Mouse (Mus musculus): Measurements from ENCODE around the gene Gcnt3.
"Not testable (repeated sequence)": the region's sequence is repeated elsewhere in the genome, so short reads cannot be mapped to it uniquely, and the experiment has no call there.

Gcnt3 gene

GRCm38 (mm10) chr9:70044865-70045264 is 7.0 kb upstream of the Gcnt3 start:
- no peak for DNase-seq (ENCODE audit: low spot score in 2 of 2)

- DNase-seq (ENCODE audit: low spot score in 2 of 2) = no peak
These were observed 5.0 kb upstream of the Gcnt3 start for GRCm38 (mm10) chr9:70042935-70043334.

- no peak for DNase-seq (ENCODE audit: low spot score in 2 of 2)
These were observed 4.2 kb upstream of the Gcnt3 start for GRCm38 (mm10) chr9:70042137-70042536.

GRCm38 (mm10) chr9:70040570-70040969 is 2.7 kb upstream of the Gcnt3 start:
- no peak for DNase-seq (ENCODE audit: low spot score in 2 of 2)

GRCm38 (mm10) chr9:70039597-70040385 is 1.9 kb upstream of the Gcnt3 start:
- no peak for DNase-seq (ENCODE audit: low spot score in 2 of 2)

- no peak for DNase-seq (ENCODE audit: low spot score in 2 of 2)
These were observed 1.2 kb downstream of the Gcnt3 start for GRCm38 (mm10) chr9:70036646-70037045.

- DNase-seq (ENCODE audit: low spot score in 2 of 2) = no peak
These were observed 3.2 kb downstream of the Gcnt3 start for GRCm38 (mm10) chr9:70034702-70035101.

GRCm38 (mm10) chr9:70033056-70033455 is 4.8 kb downstream of the Gcnt3 start:
- DNase-seq (ENCODE audit: low spot score in 2 of 2) = no peak

GRCm38 (mm10) chr9:70032167-70032566 is 5.7 kb downstream of the Gcnt3 start:
- DNase-seq (ENCODE audit: low spot score in 2 of 2) = no peak

GRCm38 (mm10) chr9:70025365-70026012 is 12.4 kb downstream of the Gcnt3 start:
- DNase-seq (ENCODE audit: low spot score in 2 of 2) = no peak

- DNase-seq (ENCODE audit: low spot score in 2 of 2) = no peak
These were observed 13.2 kb downstream of the Gcnt3 start for GRCm38 (mm10) chr9:70024648-70025047.

- not testable (repeated sequence) for DNase-seq (ENCODE audit: low spot score in 2 of 2)
These were observed 14.3 kb downstream of the Gcnt3 start for GRCm38 (mm10) chr9:70023615-70024014.

GRCm38 (mm10) chr9:70022083-70022482 is 15.8 kb downstream of the Gcnt3 start:
- peak; percentile 57 to 69 for DNase-seq (ENCODE audit: low spot score in 2 of 2)

GRCm38 (mm10) chr9:70021610-70022009 is 16.3 kb downstream of the Gcnt3 start:
- DNase-seq (ENCODE audit: low spot score in 2 of 2) = no peak

GRCm38 (mm10) chr9:70018879-70019278 is 19.0 kb downstream of the Gcnt3 start:
- DNase-seq (ENCODE audit: low spot score in 2 of 2) = no peak

GRCm38 (mm10) chr9:70015632-70016031 is 22.3 kb downstream of the Gcnt3 start:
- no peak for DNase-seq (ENCODE audit: low spot score in 2 of 2)

GRCm38 (mm10) chr9:70012408-70012901 is 25.4 kb downstream of the Gcnt3 start, which contains the start of gene Gtf2a2:
Gtf2a2 (plus strand) TSS chr9:70012550.
- DNase-seq (ENCODE audit: low spot score in 2 of 2) = peak; percentile 90 to 91

GRCm38 (mm10) chr9:70011537-70012407 is 26.1 kb downstream of the Gcnt3 start:
- no peak for DNase-seq (ENCODE audit: low spot score in 2 of 2)

GRCm38 (mm10) chr9:70010781-70011473 is 27.0 kb downstream of the Gcnt3 start:
- DNase-seq (ENCODE audit: low spot score in 2 of 2) = no peak

- DNase-seq (ENCODE audit: low spot score in 2 of 2) = no peak
These were observed 28.1 kb downstream of the Gcnt3 start for GRCm38 (mm10) chr9:70009754-70010304.

All from heart, adult 9 months (tissue).